Mouse (Mus musculus) liver, embryonic 14.5 days (tissue): ENCODE results near the gene Bmpr1b. TPM values are rescaled to one million over a fixed set of nuclear protein-coding genes. Genes with fewer than 3 reads are reported as not detected.

Source experiments
- ATAC-seq: fragments of 200-750 bp; cut with Nextera tagmentation; 2 replicates; pipeline ENCODE4 v1.8.0; 2017; ENCODE audit warnings: moderate number of reproducible peaks, mild to moderate bottlenecking, moderate library complexity; ENCODE audit not compliant: insufficient read depth
- DNase-seq, 3 experiments: peaks; one replicate each; pipeline ENCODE4 v3.0.0-alpha.2; 2012 to 2013; ENCODE audit warnings: low read depth in 3 of 3, low spot score in 3 of 3
- H3K27ac ChIP-seq: fragments of 300-500 bp; sonication (generic); 2 replicates; pipeline ENCODE4 v1.5.1; 2014; ENCODE audit warnings: moderate library complexity, mild to moderate bottlenecking, control low read depth, inconsistent platforms
- H3K27me3 ChIP-seq: fragments of 300-500 bp; sonication (generic); 2 replicates; pipeline ENCODE4 v1.6.1; 2014; ENCODE audit warnings: mild to moderate bottlenecking, low read length, moderate library complexity; ENCODE audit not compliant: control insufficient read depth, insufficient read depth
- H3K36me3 ChIP-seq: fragments of 300-500 bp; sonication (generic); replicated peaks from 2 replicates; pipeline ENCODE4 v1.6.1; 2014; ENCODE audit warnings: low read depth; ENCODE audit not compliant: control insufficient read depth, insufficient read depth
- H3K4me1 ChIP-seq, 2 experiments: fragments of 200-500 bp in 1 of 2; fragments of 300-500 bp in 1 of 2; sonication (generic) in 1 of 2; replicated peaks; 2 replicates each; pipeline ENCODE4 v1.6.1; 2012 to 2014; ENCODE audit warnings: antibody characterized with exemption in 1 of 2, inconsistent platforms in 1 of 2, low read length in 1 of 2; ENCODE audit not compliant: control insufficient read depth in 2 of 2, insufficient read depth in 2 of 2
- H3K4me2 ChIP-seq: fragments of 300-500 bp; sonication (generic); 2 replicates; pipeline ENCODE4 v1.6.1; 2014; ENCODE audit warnings: low read depth, mild to moderate bottlenecking, control low read depth, moderate library complexity
- H3K4me3 ChIP-seq, 2 experiments: fragments of 200-500 bp in 1 of 2; fragments of 300-500 bp in 1 of 2; sonication (generic) in 1 of 2; 2 replicates each; pipeline ENCODE4 v1.5.1; 2012 to 2014; ENCODE audit warnings: low read depth in 2 of 2, low read length in 2 of 2, mild to moderate bottlenecking in 2 of 2, control low read depth in 1 of 2, inconsistent platforms in 1 of 2, moderate library complexity in 1 of 2; ENCODE audit not compliant: insufficient read depth in 1 of 2
- H3K9ac ChIP-seq: fragments of 300-500 bp; sonication (generic); replicated peaks from 2 replicates; pipeline ENCODE4 v1.6.1; 2014; ENCODE audit warnings: mild to moderate bottlenecking, control low read depth, moderate library complexity
- H3K9me3 ChIP-seq: fragments of 300-500 bp; sonication (generic); 2 replicates; pipeline ENCODE4 v1.6.1; 2016; ENCODE audit warnings: low read length, mixed read lengths; ENCODE audit not compliant: control insufficient read depth
- CTCF ChIP-seq: IDR thresholded peaks from 2 replicates; pipeline ENCODE4 v1.5.1; 2016; ENCODE audit warnings: antibody characterized with exemption, low read depth, control low read depth
- EP300 ChIP-seq: IDR thresholded peaks from 2 replicates; pipeline ENCODE4 v1.6.1; 2016; ENCODE audit warnings: antibody characterized with exemption, low read depth
- WGBS: fragments of 180-500 bp; shearing (Covaris S2); extraction: QIAGEN DNeasy Blood & Tissue Kit; methylation state at CpG from one replicate; pipeline ENCODE4 v1.1.7; 2014; ENCODE audit not compliant: insufficient replicate concordance; 5-methylcytosine and 5-hydroxymethylcytosine counted together
- polyA plus RNA-seq, 2 experiments: library from polyadenylated mRNA; depleted of rRNA in 1 of 2; stranded (reverse) in 1 of 2; unstranded in 1 of 2; fragments of >200 nt; fragmentation: Nextera tagmentation in 1 of 2; extraction: Ambion mirVana in 1 of 2; gene quantifications; 2 replicates each; pipeline versions ENCODE4 v1.2.1 to v1.2.3; 2012 to 2014

Bmpr1b gene
- polyA plus RNA-seq, 2 experiments: 0.03 to 0.05 TPM

DNA sequence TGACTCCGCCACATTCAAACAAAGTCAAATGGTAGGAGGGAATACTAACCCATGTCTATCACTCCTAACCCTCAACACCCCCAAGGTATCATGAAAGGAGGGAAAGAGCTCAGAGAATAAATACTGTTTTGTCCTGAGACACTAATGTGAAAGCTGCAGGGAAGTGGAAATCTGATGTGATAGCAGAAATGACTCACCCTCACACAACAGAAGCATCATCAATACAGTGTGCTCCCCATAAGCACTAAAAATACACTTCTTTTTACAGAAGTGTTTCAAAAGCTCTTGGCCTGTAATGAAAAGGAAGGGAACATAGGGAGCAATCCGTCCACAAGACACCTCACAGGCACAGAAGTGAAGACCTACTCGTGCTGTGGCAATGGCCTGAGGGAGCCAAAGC, 83.3 kb downstream of the Bmpr1b start:
- ATAC-seq: no peak
- no peaks in the 10 kb centered on the region for H3K4me1 ChIP-seq
- H3K4me2 ChIP-seq: no peak overlapping the region
- H3K9me3 ChIP-seq: no peaks in the 10 kb centered on the region
- no peaks in the 10 kb centered on the region for H3K27me3 ChIP-seq
- H3K4me3 ChIP-seq: no peak overlapping the region
- 61% methylated on average over 3 of the region's 3 CpGs for WGBS
- H3K9ac ChIP-seq: no peak overlapping the region
- no peak for TF ChIP-seq CTCF
- no peak for TF ChIP-seq EP300
- H3K36me3 ChIP-seq: no peaks in the 10 kb centered on the region
- DNase-seq: no peak
- no peak overlapping the region for H3K27ac ChIP-seq

DNA sequence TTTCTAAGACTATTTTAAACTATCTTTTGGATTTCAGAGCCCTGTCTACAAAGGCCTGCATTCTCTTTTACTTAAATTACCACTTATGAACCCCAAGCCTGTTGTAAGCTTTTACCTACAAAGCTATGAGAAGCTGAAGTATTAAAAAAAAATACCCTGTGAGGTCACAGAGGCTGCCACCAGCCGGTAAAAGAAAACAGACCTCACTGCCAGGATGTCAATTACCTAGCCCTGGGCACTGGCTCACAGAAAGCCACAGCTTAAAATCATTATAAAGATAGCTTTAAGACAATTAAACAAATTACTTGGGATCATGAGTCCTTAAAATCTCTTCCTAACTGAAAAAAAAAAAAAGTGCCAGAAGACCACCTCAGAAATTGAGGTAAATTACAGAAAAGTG, 85.1 kb downstream of the Bmpr1b start:
- no peak overlapping the region for H3K4me2 ChIP-seq
- H3K9ac ChIP-seq: no peak overlapping the region
- no peaks in the 10 kb centered on the region for H3K9me3 ChIP-seq
- DNase-seq (no peak), ATAC-seq (no peak)
- TF ChIP-seq EP300: no peak
- TF ChIP-seq CTCF: no peak
- no peaks in the 10 kb centered on the region for H3K27me3 ChIP-seq
- WGBS: 31% methylated on average over 1 of the region's 1 CpGs
- no peak overlapping the region for H3K4me3 ChIP-seq
- no peaks in the 10 kb centered on the region for H3K4me1 ChIP-seq
- H3K36me3 ChIP-seq: no peaks in the 10 kb centered on the region
- H3K27ac ChIP-seq: no peak overlapping the region

GRCm38 (mm10) chr3:142077723-142078302, 91.4 kb downstream of the Bmpr1b start:
- no peaks in the 10 kb centered on the region for H3K36me3 ChIP-seq
- H3K27ac ChIP-seq: no peak overlapping the region
- DNase-seq: no peak
- H3K9me3 ChIP-seq: no peaks in the 10 kb centered on the region
- ATAC-seq: no peak
- H3K4me3 ChIP-seq: no peak overlapping the region
- no peaks in the 10 kb centered on the region for H3K27me3 ChIP-seq
- H3K9ac ChIP-seq: no peak overlapping the region
- H3K4me2 ChIP-seq: no peak overlapping the region
- H3K4me1 ChIP-seq: no peaks in the 10 kb centered on the region
- TF ChIP-seq CTCF (no peak), EP300 (no peak)
- 28% methylated on average over 3 of the region's 3 CpGs for WGBS

GRCm38 (mm10) chr3:142071601-142072000, 97.6 kb downstream of the Bmpr1b start:
- WGBS: 67% methylated on average over 5 of the region's 5 CpGs
- no peaks in the 10 kb centered on the region for H3K4me1 ChIP-seq
- no peaks in the 10 kb centered on the region for H3K27me3 ChIP-seq
- H3K4me3 ChIP-seq: no peak overlapping the region
- no peak overlapping the region for H3K9ac ChIP-seq
- H3K4me2 ChIP-seq: no peak overlapping the region
- TF ChIP-seq EP300 (no peak), CTCF (no peak)
- no peak for ATAC-seq
- no peaks in the 10 kb centered on the region for H3K36me3 ChIP-seq
- no peak overlapping the region for H3K27ac ChIP-seq
- no peaks in the 10 kb centered on the region for H3K9me3 ChIP-seq
- no peak for DNase-seq

- no peaks in the 10 kb centered on the region for H3K27me3 ChIP-seq
- WGBS: 49% methylated on average over 1 of the region's 1 CpGs
- H3K4me2 ChIP-seq: no peak overlapping the region
- H3K27ac ChIP-seq: no peak overlapping the region
- no peak overlapping the region for H3K9ac ChIP-seq
- TF ChIP-seq CTCF: no peak
- H3K9me3 ChIP-seq: no peaks in the 10 kb centered on the region
- H3K4me1 ChIP-seq: no peaks in the 10 kb centered on the region
- ATAC-seq: no peak
- no peak overlapping the region for H3K4me3 ChIP-seq
- no peak for DNase-seq
- H3K36me3 ChIP-seq: no peaks in the 10 kb centered on the region
These were observed 102.4 kb downstream of the Bmpr1b start for GRCm38 (mm10) chr3:142066792-142067346.
